Mouse (Mus musculus) cerebellum, adult 2 months (tissue): ENCODE results near the gene Ly86.

Experiments used
- CTCF ChIP-seq: fragments of 200-500 bp; IDR thresholded peaks from 2 replicates; pipeline ENCODE4 v1.5.1; 2011; ENCODE audit warnings: low read depth, mild to moderate bottlenecking, control low read depth, low read length, moderate library complexity, borderline replicate concordance; ENCODE audit not compliant: insufficient read depth
- POLR2A ChIP-seq: fragments of 200-500 bp; IDR thresholded peaks from 2 replicates; pipeline ENCODE4 v1.6.1; 2011; ENCODE audit warnings: low read length, control low read depth, borderline replicate concordance; ENCODE audit not compliant: insufficient read depth

- TF ChIP-seq CTCF (no peak), POLR2A (no peak)
Measured at GRCm38 (mm10) chr13:37428496-37428895, 83.5 kb downstream of the Ly86 start.
